Mouse (Mus musculus) stomach, postnatal 0 days (tissue): ENCODE results near the gene Fxyd6.

Experiments
- CTCF ChIP-seq: IDR thresholded peaks from 2 replicates; pipeline ENCODE4 v1.5.1; 2016; ENCODE audit warnings: antibody characterized with exemption, low read depth, mild to moderate bottlenecking, moderate library complexity
- EP300 ChIP-seq: optimal IDR thresholded peaks from 2 replicates; pipeline ENCODE3; 2016; ENCODE audit warnings: antibody characterized with exemption

- TF ChIP-seq EP300: no peak
- TF ChIP-seq CTCF: peak; percentile 76
Observed at GRCm38 (mm10) chr9:45345516-45345915, 24.5 kb upstream of the Fxyd6 start.
